Mouse (Mus musculus): Measurements from ENCODE around the gene Omp.

Gene Omp

GRCm38 (mm10) chr7:98171141-98172073, 26.1 kb upstream of the Omp start:
- peak; percentile 57 to 75 for DNase-seq (ENCODE audit: low spot score in 2 of 2)

GRCm38 (mm10) chr7:98164999-98165528, 19.8 kb upstream of the Omp start:
- peak; percentile 61 to 63 for DNase-seq (ENCODE audit: low spot score in 2 of 2)

GRCm38 (mm10) chr7:98164382-98164998, 19.2 kb upstream of the Omp start:
- no peak for DNase-seq (ENCODE audit: low spot score in 2 of 2)

- DNase-seq (ENCODE audit: low spot score in 2 of 2): no peak
Observed at GRCm38 (mm10) chr7:98163700-98164099, 18.4 kb upstream of the Omp start.

- no peak for DNase-seq (ENCODE audit: low spot score in 2 of 2)
Observed at GRCm38 (mm10) chr7:98162239-98162638, 16.9 kb upstream of the Omp start.

GRCm38 (mm10) chr7:98160041-98160740, 14.9 kb upstream of the Omp start:
- DNase-seq (ENCODE audit: low spot score in 2 of 2): no peak

- no peak for DNase-seq (ENCODE audit: low spot score in 2 of 2)
Observed at GRCm38 (mm10) chr7:98158481-98158880, 13.2 kb upstream of the Omp start.

- no peak for DNase-seq (ENCODE audit: low spot score in 2 of 2)
Observed at GRCm38 (mm10) chr7:98157636-98158332, 12.5 kb upstream of the Omp start.

GRCm38 (mm10) chr7:98156280-98156665, 11.0 kb upstream of the Omp start:
- DNase-seq (ENCODE audit: low spot score in 2 of 2): no peak

GRCm38 (mm10) chr7:98155546-98156279, 10.4 kb upstream of the Omp start:
- peak; percentile 54 to 56 for DNase-seq (ENCODE audit: low spot score in 2 of 2)

- no peak for DNase-seq (ENCODE audit: low spot score in 2 of 2)
Observed at GRCm38 (mm10) chr7:98153892-98154291, 8.6 kb upstream of the Omp start.

- no peak for DNase-seq (ENCODE audit: low spot score in 2 of 2)
Observed at GRCm38 (mm10) chr7:98153345-98153744, 8.0 kb upstream of the Omp start.

GRCm38 (mm10) chr7:98152400-98152799, 7.1 kb upstream of the Omp start:
- no peak for DNase-seq (ENCODE audit: low spot score in 2 of 2)

GRCm38 (mm10) chr7:98150525-98150924, 5.2 kb upstream of the Omp start:
- no peak for DNase-seq (ENCODE audit: low spot score in 2 of 2)

GRCm38 (mm10) chr7:98149802-98150201, 4.5 kb upstream of the Omp start:
- DNase-seq (ENCODE audit: low spot score in 2 of 2): no peak

GRCm38 (mm10) chr7:98148721-98149407, 3.6 kb upstream of the Omp start:
- DNase-seq (ENCODE audit: low spot score in 2 of 2): no peak

GRCm38 (mm10) chr7:98147766-98148165, 2.5 kb upstream of the Omp start:
- no peak for DNase-seq (ENCODE audit: low spot score in 2 of 2)

- DNase-seq (ENCODE audit: low spot score in 2 of 2): no peak
Observed at GRCm38 (mm10) chr7:98146447-98146845, 1.1 kb upstream of the Omp start.

GRCm38 (mm10) chr7:98145842-98146446, 642 bp upstream of the Omp start:
- no peak for DNase-seq (ENCODE audit: low spot score in 2 of 2)

- no peak for DNase-seq (ENCODE audit: low spot score in 2 of 2)
Observed at GRCm38 (mm10) chr7:98142648-98143047, 2.7 kb downstream of the Omp start.
